Mouse (Mus musculus) testis, postnatal 14 days (tissue): ENCODE results near the gene St14.
"Not testable (repeated sequence)": the region's sequence is repeated elsewhere in the genome, so short reads cannot be mapped to it uniquely, and the experiment has no call there.

Source experiments
- DNase-seq: peaks from one replicate; pipeline ENCODE4 v3.0.0; 2021; ENCODE audit warnings: low spot score

St14 gene

GRCm38 (mm10) chr9:31086085-31086753 lies 45.4 kb downstream of the St14 start:
- peak; percentile 48 for DNase-seq

GRCm38 (mm10) chr9:31085556-31085955 lies 46.1 kb downstream of the St14 start:
- DNase-seq, result no peak

GRCm38 (mm10) chr9:31082771-31083170 lies 48.9 kb downstream of the St14 start:
- DNase-seq, result no peak

- peak; percentile 62 for DNase-seq
Measured at GRCm38 (mm10) chr9:31082054-31082666, 49.5 kb downstream of the St14 start.

GRCm38 (mm10) chr9:31080726-31081125 lies 50.9 kb downstream of the St14 start:
- no peak for DNase-seq

GRCm38 (mm10) chr9:31074836-31075235 lies 56.8 kb downstream of the St14 start:
- no peak for DNase-seq

GRCm38 (mm10) chr9:31073797-31074196 lies 57.9 kb downstream of the St14 start:
- no peak for DNase-seq

- no peak for DNase-seq
Measured at GRCm38 (mm10) chr9:31072256-31072655, 59.4 kb downstream of the St14 start.

- DNase-seq, result no peak
Measured at GRCm38 (mm10) chr9:31070706-31071105, 60.9 kb downstream of the St14 start.

- DNase-seq, result no peak
Measured at GRCm38 (mm10) chr9:31058723-31059122, 72.9 kb downstream of the St14 start.

- DNase-seq, result not testable (repeated sequence)
Measured at GRCm38 (mm10) chr9:31051509-31051908, 80.1 kb downstream of the St14 start.

- no peak for DNase-seq
Measured at GRCm38 (mm10) chr9:31050208-31050607, 81.4 kb downstream of the St14 start.
